Mouse (Mus musculus): ENCODE results near the gene Ms4a6d. TPM values are rescaled to one million over a fixed set of nuclear protein-coding genes. Genes with fewer than 3 reads are reported as not detected.

The Ms4a6d gene
- polyA plus RNA-seq, 1 experiment from 2014 or later = 5.7 TPM

GRCm38 (mm10) chr19:11537336-11537735 is 67.3 kb downstream of the Ms4a6d start:
- H3K4me1 ChIP-seq (replicated peaks; ENCODE audit: control insufficient read depth, insufficient read depth, low read length) = no peaks in the 10 kb centered on the region
- H3K27me3 ChIP-seq (ENCODE audit: control insufficient read depth, insufficient read depth, low read depth, low read length) = no peaks in the 10 kb centered on the region
- no peak overlapping the region for H3K27ac ChIP-seq (ENCODE audit: low read length)
- H3K9me3 ChIP-seq (ENCODE audit: control insufficient read depth, low read length) = no peaks in the 10 kb centered on the region
- 16% methylated on average over 2 of the region's 2 CpGs for WGBS
- no peak for ATAC-seq (ENCODE audit: low read depth)
- H3K36me3 ChIP-seq (ENCODE audit: control insufficient read depth, insufficient read depth, low read length) = no peaks in the 10 kb centered on the region
- no peak overlapping the region for H3K4me2 ChIP-seq (ENCODE audit: low read depth, low read length)
- H3K4me3 ChIP-seq (ENCODE audit: low read length) = no peak overlapping the region
- H3K9ac ChIP-seq (ENCODE audit: low read length) = no peak overlapping the region

Other genes with a start within 250 kb of the Ms4a6d start
- 6.1 and 6.7 TPM in 2 replicates for gene Ms4a4a, start 229.3 kb downstream of the Ms4a6d start, polyA plus RNA-seq (2015; fragmentation: Nextera tagmentation; extraction: Ambion mirVana)
- gene Ms4a4c, start 200.1 kb downstream of the Ms4a6d start, polyA plus RNA-seq (2015; fragmentation: Nextera tagmentation; extraction: Ambion mirVana) = 0.62 and 0.78 TPM in 2 replicates
- gene Ms4a4b, start 161.3 kb downstream of the Ms4a6d start, polyA plus RNA-seq (2015; fragmentation: Nextera tagmentation; extraction: Ambion mirVana) = 0.30 and 0.38 TPM in 2 replicates
- 7.4 and 8.3 TPM in 2 replicates for gene Ms4a6c, start 135.5 kb downstream of the Ms4a6d start, polyA plus RNA-seq (2015; fragmentation: Nextera tagmentation; extraction: Ambion mirVana)
- gene Gm8369, start 118.9 kb downstream of the Ms4a6d start, polyA plus RNA-seq (2015; fragmentation: Nextera tagmentation; extraction: Ambion mirVana) = not detected in 2 replicates
- 5.5 and 5.6 TPM in 2 replicates for gene Ms4a6b, start 88.3 kb downstream of the Ms4a6d start, polyA plus RNA-seq (2015; fragmentation: Nextera tagmentation; extraction: Ambion mirVana)
- 2.1 and 2.7 TPM in 2 replicates for gene Ms4a4d, start 68.0 kb downstream of the Ms4a6d start, polyA plus RNA-seq (2015; fragmentation: Nextera tagmentation; extraction: Ambion mirVana)
- gene Ms4a2, start 18.9 kb upstream of the Ms4a6d start, polyA plus RNA-seq (2015; fragmentation: Nextera tagmentation; extraction: Ambion mirVana) = 0.20 and 0.35 TPM in 2 replicates
- gene Ms4a3, start 36.0 kb upstream of the Ms4a6d start, polyA plus RNA-seq (2015; fragmentation: Nextera tagmentation; extraction: Ambion mirVana) = 0.23 TPM in 1 of 2 replicates, not detected in the other
- gene Oosp2, start 55.7 kb upstream of the Ms4a6d start, polyA plus RNA-seq (2015; fragmentation: Nextera tagmentation; extraction: Ambion mirVana) = not detected in 2 replicates
- not detected in 2 replicates for gene Oosp1, start 86.3 kb upstream of the Ms4a6d start, polyA plus RNA-seq (2015; fragmentation: Nextera tagmentation; extraction: Ambion mirVana)
- not detected in 2 replicates for gene Oosp3, start 92.2 kb upstream of the Ms4a6d start, polyA plus RNA-seq (2015; fragmentation: Nextera tagmentation; extraction: Ambion mirVana)
- 0.70 and 1.3 TPM in 2 replicates for gene Gif, start 142.7 kb upstream of the Ms4a6d start, polyA plus RNA-seq (2015; fragmentation: Nextera tagmentation; extraction: Ambion mirVana)
- 36.2 and 40.4 TPM in 2 replicates for gene Mrpl16, start 165.5 kb upstream of the Ms4a6d start, polyA plus RNA-seq (2015; fragmentation: Nextera tagmentation; extraction: Ambion mirVana)
- gene Stx3, start 214.6 kb upstream of the Ms4a6d start, polyA plus RNA-seq (2015; fragmentation: Nextera tagmentation; extraction: Ambion mirVana) = 17.6 and 19.3 TPM in 2 replicates
- not detected in 2 replicates for gene Olfr1417, start 234.4 kb upstream of the Ms4a6d start, polyA plus RNA-seq (2015; fragmentation: Nextera tagmentation; extraction: Ambion mirVana)

All from lung, embryonic 16.5 days (tissue).